Mouse (Mus musculus) embryonic stem cell, embryonic (primary cell): ENCODE measurements around the gene Kif5c.

Experiments used
- CTCF ChIA-PET, 4 experiments: fragments of 300-600 bp in 2 of 4; fragments of 350-600 bp in 2 of 4; sonication (Branson Sonifier 250); formaldehyde crosslinking; loops; one replicate each; lab custom pipeline; 2022; ENCODE audit warnings: inconsistent platforms in 2 of 4; lab: Charles Lee
- POLR2A ChIA-PET, 4 experiments: fragments of 300-600 bp in 2 of 4; fragments of 350-600 bp in 2 of 4; sonication (Branson Sonifier 250); formaldehyde crosslinking; loops; one replicate each; lab custom pipeline; 2022; ENCODE audit warnings: antibody characterized with exemption in 4 of 4, inconsistent platforms in 1 of 4; lab: Charles Lee

Gene Kif5c

GRCm38 (mm10) chr2:49618829-49619718, at the start of gene Kif5c:
TSS of gene Kif5c (plus strand) at chr2:49619298.
- POLR2A ChIA-PET: interaction anchor here in 1 of 4 experiments (0.8 kb wide), 1 partner anchor 674 kb away, joined by 4 read pairs; no protein-coding TSS in a partner anchor
- CTCF ChIA-PET: no interaction called here

GRCm38 (mm10) chr2:49569862-49570777, 49.0 kb upstream of the Kif5c start:
- ChIA-PET CTCF (no interaction called here), POLR2A (interaction anchor here in 1 of 4 experiments (1.2 kb wide), 1 partner anchor 13 kb away, joined by 5 read pairs; no protein-coding TSS in a partner anchor)

GRCm38 (mm10) chr2:49570778-49571101, 48.4 kb upstream of the Kif5c start:
- POLR2A ChIA-PET: interaction anchor here in 1 of 4 experiments (0.6 to 1.2 kb wide), 2 partner anchors 13 to 29 kb away, joined by 3 to 5 read pairs; no protein-coding TSS in a partner anchor
- CTCF ChIA-PET: no interaction called here

GRCm38 (mm10) chr2:49571159-49571920, 47.8 kb upstream of the Kif5c start:
- ChIA-PET POLR2A (interaction anchor here in 2 of 4 experiments (0.6 to 0.9 kb wide), 4 partner anchors 14 to 789 kb away, joined by 3 to 6 read pairs (median 3); no protein-coding TSS in a partner anchor), CTCF (no interaction called here)

GRCm38 (mm10) chr2:49572111-49572642, 46.9 kb upstream of the Kif5c start:
- CTCF ChIA-PET: no interaction called here

GRCm38 (mm10) chr2:49572684-49573083, 46.4 kb upstream of the Kif5c start:
- ChIA-PET CTCF (no interaction called here), POLR2A (no interaction called here)

More at GRCm38 (mm10) chr2:49572111-49572642, 46.9 kb upstream of the Kif5c start:
- POLR2A ChIA-PET: interaction anchor here in 1 of 4 experiments (0.8 kb wide), 1 partner anchor 50 kb away, joined by 3 read pairs; no protein-coding TSS in a partner anchor

- POLR2A ChIA-PET: no interaction called here
- CTCF ChIA-PET: no interaction called here
Measured at GRCm38 (mm10) chr2:49573282-49573681, 45.8 kb upstream of the Kif5c start.

- ChIA-PET POLR2A (interaction anchor here in 1 of 4 experiments (1.2 kb wide), 1 partner anchor 128 kb away, joined by 6 read pairs; no protein-coding TSS in a partner anchor), CTCF (no interaction called here)
Measured at GRCm38 (mm10) chr2:49580585-49580984, 38.5 kb upstream of the Kif5c start.

GRCm38 (mm10) chr2:49582546-49582945, 36.6 kb upstream of the Kif5c start:
- CTCF ChIA-PET: no interaction called here
- POLR2A ChIA-PET: no interaction called here

- ChIA-PET CTCF (no interaction called here), POLR2A (no interaction called here)
Measured at GRCm38 (mm10) chr2:49583311-49583710, 35.8 kb upstream of the Kif5c start.

GRCm38 (mm10) chr2:49590450-49590849, 28.6 kb upstream of the Kif5c start:
- CTCF ChIA-PET: no interaction called here
- POLR2A ChIA-PET: no interaction called here

GRCm38 (mm10) chr2:49592926-49593325, 26.2 kb upstream of the Kif5c start:
- CTCF ChIA-PET: no interaction called here
- POLR2A ChIA-PET: no interaction called here

GRCm38 (mm10) chr2:49594886-49595285, 24.2 kb upstream of the Kif5c start:
- ChIA-PET POLR2A (interaction anchor here in 1 of 4 experiments (0.6 to 1.2 kb wide), 3 partner anchors 36 to 42 kb away, joined by 3 to 6 read pairs (median 3); no protein-coding TSS in a partner anchor), CTCF (interaction anchor here in 1 of 4 experiments (0.6 kb wide), 2 partner anchors 30 to 394 kb away, joined by 6 to 8 read pairs; no protein-coding TSS in a partner anchor)

- ChIA-PET POLR2A (no interaction called here), CTCF (no interaction called here)
Measured at GRCm38 (mm10) chr2:49596318-49596717, 22.8 kb upstream of the Kif5c start.

- POLR2A ChIA-PET: no interaction called here
- CTCF ChIA-PET: no interaction called here
Measured at GRCm38 (mm10) chr2:49600021-49600681, 18.9 kb upstream of the Kif5c start.

GRCm38 (mm10) chr2:49602791-49603349, 16.2 kb upstream of the Kif5c start:
- CTCF ChIA-PET: no interaction called here
- POLR2A ChIA-PET: no interaction called here

GRCm38 (mm10) chr2:49609611-49610010, 9.5 kb upstream of the Kif5c start:
- POLR2A ChIA-PET: interaction anchor here in 1 of 4 experiments (0.7 kb wide), 1 partner anchor 145 kb away, joined by 18 read pairs; no protein-coding TSS in a partner anchor
- CTCF ChIA-PET: no interaction called here
